Mouse (Mus musculus) heart, adult 8-10 months (tissue): ENCODE measurements around the gene Rnf24. TPM values are rescaled to one million over a fixed set of nuclear protein-coding genes. Genes with fewer than 3 reads are reported as not detected.
"Not testable (repeated sequence)": the region's sequence is repeated elsewhere in the genome, so short reads cannot be mapped to it uniquely, and the experiment has no call there.

Source experiments
- DNase-seq: peaks from one replicate; pipeline ENCODE4 v3.0.0; 2022; ENCODE audit warnings: low spot score
- total RNA-seq, 4 experiments: library from RNA; stranded (reverse); gene quantifications; 2 replicates each; pipeline ENCODE4 v1.2.4; 2022

Gene Rnf24
- total RNA-seq, 4 experiments from 2014 or later = 2.9 to 4.1 (median 3.3) TPM

GRCm38 (mm10) chr2:131337602-131338001 is 15.1 kb downstream of the Rnf24 start:
- no peak for DNase-seq

GRCm38 (mm10) chr2:131330548-131330947 is 22.1 kb downstream of the Rnf24 start:
- no peak for DNase-seq

- DNase-seq = no peak
Observed at GRCm38 (mm10) chr2:131328981-131329380, 23.7 kb downstream of the Rnf24 start.

- DNase-seq = no peak
Observed at GRCm38 (mm10) chr2:131326044-131326443, 26.6 kb downstream of the Rnf24 start.

- no peak for DNase-seq
Observed at GRCm38 (mm10) chr2:131323675-131324074, 29.0 kb downstream of the Rnf24 start.

- peak; percentile 66 for DNase-seq
Observed at GRCm38 (mm10) chr2:131321192-131321591, 31.5 kb downstream of the Rnf24 start.

- no peak for DNase-seq
Observed at GRCm38 (mm10) chr2:131319401-131319800, 33.3 kb downstream of the Rnf24 start.

- DNase-seq = no peak
Observed at GRCm38 (mm10) chr2:131316167-131316566, 36.5 kb downstream of the Rnf24 start.

GRCm38 (mm10) chr2:131309296-131309695 is 43.4 kb downstream of the Rnf24 start:
- DNase-seq = no peak

- no peak for DNase-seq
Observed at GRCm38 (mm10) chr2:131307822-131308221, 44.9 kb downstream of the Rnf24 start.

GRCm38 (mm10) chr2:131307391-131307790 is 45.3 kb downstream of the Rnf24 start:
- no peak for DNase-seq

GRCm38 (mm10) chr2:131305226-131305625 is 47.5 kb downstream of the Rnf24 start:
- not testable (repeated sequence) for DNase-seq

GRCm38 (mm10) chr2:131304497-131304896 is 48.2 kb downstream of the Rnf24 start:
- no peak for DNase-seq

GRCm38 (mm10) chr2:131301635-131302034 is 51.1 kb downstream of the Rnf24 start:
- DNase-seq = peak; percentile 21

- DNase-seq = no peak
Observed at GRCm38 (mm10) chr2:131300485-131300884, 52.2 kb downstream of the Rnf24 start.

- not testable (repeated sequence) for DNase-seq
Observed at GRCm38 (mm10) chr2:131298674-131299073, 54.0 kb downstream of the Rnf24 start.

GRCm38 (mm10) chr2:131296746-131297261 is 55.9 kb downstream of the Rnf24 start:
- no peak for DNase-seq

GRCm38 (mm10) chr2:131290669-131291068 is 62.0 kb downstream of the Rnf24 start:
- DNase-seq = no peak

GRCm38 (mm10) chr2:131286276-131286675 is 66.4 kb downstream of the Rnf24 start:
- no peak for DNase-seq

- DNase-seq = no peak
Observed at GRCm38 (mm10) chr2:131281596-131281995, 71.1 kb downstream of the Rnf24 start.

GRCm38 (mm10) chr2:131276722-131277121 is 76.0 kb downstream of the Rnf24 start:
- DNase-seq = no peak

GRCm38 (mm10) chr2:131275493-131275892 is 77.2 kb downstream of the Rnf24 start:
- no peak for DNase-seq

- DNase-seq = no peak
Observed at GRCm38 (mm10) chr2:131265056-131265455, 87.6 kb downstream of the Rnf24 start.

- DNase-seq = no peak
Observed at GRCm38 (mm10) chr2:131264027-131264426, 88.7 kb downstream of the Rnf24 start.
